Comparison of ENCODE assay signal across 25 mouse cellular contexts in the genomic region with DNA sequence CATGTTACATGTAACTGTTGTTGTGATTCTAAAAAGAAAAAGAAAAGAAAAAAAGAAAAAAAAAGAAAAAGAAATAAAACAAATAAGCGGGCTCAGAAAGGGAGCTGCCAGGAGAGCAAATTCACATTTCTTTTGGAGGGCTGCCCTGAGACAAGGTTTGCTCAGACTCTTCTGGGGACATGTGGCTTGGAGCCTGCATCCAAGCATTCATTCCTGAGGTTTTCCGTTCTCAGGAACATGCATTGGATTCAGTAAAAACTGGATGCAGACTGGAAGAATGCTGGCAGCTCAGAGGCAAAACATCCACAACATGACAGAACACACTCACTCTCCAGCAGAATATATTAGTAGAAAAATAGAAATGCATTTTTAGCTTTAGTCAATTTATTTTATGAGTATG. TPM values are rescaled to one million over a fixed set of nuclear protein-coding genes. Genes with fewer than 3 reads are reported as not detected.
DNase-seq lines count a peak whose midpoint lies in the region; ATAC-seq lines count a peak whose summit lies in the region.
"Had no signal": no experiment of that assay in that cellular context is flagged by ENCODE, and none has a peak within 500 bp of the region (broad histone marks: within the 10 kb centered on the region; RNA-seq: fewer than 3 reads in every experiment).

No protein-coding gene starts in this region.

- H3K4me1 ChIP-seq in embryonic facial prominence, embryonic 14.5 days (ENCODE audit: control insufficient read depth, insufficient read depth, low read length): no peaks in the 10 kb centered on the region
- H3K4me1 ChIP-seq in embryonic facial prominence, embryonic 10.5 days: no peaks in the 10 kb centered on the region
- H3K4me1 ChIP-seq in embryonic facial prominence, embryonic 15.5 days: no peaks in the 10 kb centered on the region
- H3K4me1 ChIP-seq: embryonic facial prominence, embryonic 13.5 days; forebrain, embryonic 10.5 days; forebrain, embryonic 12.5 days had no signal

- no peaks in the 10 kb centered on the region for H3K36me3 ChIP-seq in embryonic facial prominence, embryonic 14.5 days (ENCODE audit: control insufficient read depth, insufficient read depth, low read length)
- H3K36me3 ChIP-seq in embryonic facial prominence, embryonic 10.5 days (replicated peaks): no peaks in the 10 kb centered on the region
- H3K36me3 ChIP-seq in embryonic facial prominence, embryonic 15.5 days: no peaks in the 10 kb centered on the region
- H3K36me3 ChIP-seq: embryonic facial prominence, embryonic 13.5 days; forebrain, embryonic 10.5 days; forebrain, embryonic 12.5 days; G1E had no signal

- no peak overlapping the region for H3K27ac ChIP-seq in embryonic facial prominence, embryonic 14.5 days (replicated peaks; ENCODE audit: low read depth, low read length)
- H3K27ac ChIP-seq in embryonic facial prominence, embryonic 10.5 days (replicated peaks): no peak overlapping the region
- 0 out of 2 replicates have a peak overlapping the region, but pooled peaks have one; percentile 51 for H3K27ac ChIP-seq in embryonic facial prominence, embryonic 15.5 days (replicated peaks)
- H3K27ac ChIP-seq: embryonic facial prominence, embryonic 13.5 days; forebrain, embryonic 10.5 days; forebrain, embryonic 12.5 days had no signal

- WGBS in embryonic facial prominence, embryonic 14.5 days: 55% methylated on average over 2 of the region's 2 CpGs
- WGBS in embryonic facial prominence, embryonic 10.5 days: 82% methylated on average over 2 of the region's 2 CpGs
- 52% methylated on average over 2 of the region's 2 CpGs for WGBS in embryonic facial prominence, embryonic 15.5 days

- DNase-seq in embryonic facial prominence, embryonic 14.5 days (ENCODE audit: low spot score): peak; percentile 78
- DNase-seq in embryonic facial prominence, embryonic 10.5 days (ENCODE audit: low spot score): no peak
- peak; percentile 90 for DNase-seq in fibroblast of lung, adult 2 months (ENCODE audit: low read depth)
- DNase-seq in frontal cortex, adult 2 months (ENCODE audit: extremely low spot score in 1 of 2, low spot score in 1 of 2): no peak
- DNase-seq: adrenal gland, adult 8-10 months; adrenal gland, postnatal 14 days; adrenal gland, postnatal 36 days; B cell, adult 2 months; cerebellum, adult 11-12 months; cerebellum, adult 2 months; cerebellum, adult 9-10 months; cerebellum, postnatal 10 days; cerebellum, postnatal 25 days had no signal

- H3K4me2 ChIP-seq in embryonic facial prominence, embryonic 14.5 days (ENCODE audit: low read depth, low read length): no peak overlapping the region
- no peak overlapping the region for H3K4me2 ChIP-seq in embryonic facial prominence, embryonic 15.5 days (replicated peaks)
- H3K4me2 ChIP-seq: embryonic facial prominence, embryonic 13.5 days; forebrain, embryonic 12.5 days had no signal

- no peaks in the 10 kb centered on the region for H3K9me3 ChIP-seq in embryonic facial prominence, embryonic 14.5 days (ENCODE audit: control insufficient read depth, low read length)
- H3K9me3 ChIP-seq in embryonic facial prominence, embryonic 10.5 days: no peaks in the 10 kb centered on the region; the same call in 1 of the 2 replicates
- no peaks in the 10 kb centered on the region for H3K9me3 ChIP-seq in embryonic facial prominence, embryonic 15.5 days (replicated peaks)
- H3K9me3 ChIP-seq: embryonic facial prominence, embryonic 13.5 days; forebrain, embryonic 12.5 days had no signal

- H3K4me3 ChIP-seq in embryonic facial prominence, embryonic 14.5 days (ENCODE audit: low read depth, low read length): no peak overlapping the region
- H3K4me3 ChIP-seq in embryonic facial prominence, embryonic 10.5 days: no peak overlapping the region
- H3K4me3 ChIP-seq in embryonic facial prominence, embryonic 15.5 days (replicated peaks): no peak overlapping the region
- H3K4me3 ChIP-seq: embryonic facial prominence, embryonic 13.5 days; forebrain, embryonic 10.5 days; forebrain, embryonic 12.5 days had no signal

- no peak overlapping the region for H3K9ac ChIP-seq in embryonic facial prominence, embryonic 14.5 days (ENCODE audit: low read depth, low read length)
- H3K9ac ChIP-seq in embryonic facial prominence, embryonic 15.5 days: no peak overlapping the region
- H3K9ac ChIP-seq: embryonic facial prominence, embryonic 13.5 days; forebrain, embryonic 12.5 days had no signal

- no peaks in the 10 kb centered on the region for H3K27me3 ChIP-seq in embryonic facial prominence, embryonic 14.5 days (replicated peaks; ENCODE audit: control insufficient read depth, insufficient read depth, low read length)
- no peaks in the 10 kb centered on the region for H3K27me3 ChIP-seq in embryonic facial prominence, embryonic 10.5 days (replicated peaks; ENCODE audit: low read depth, poor library complexity, severe bottlenecking)
- no peaks in the 10 kb centered on the region for H3K27me3 ChIP-seq in embryonic facial prominence, embryonic 15.5 days
- H3K27me3 ChIP-seq: CH12.LX; embryonic facial prominence, embryonic 13.5 days; forebrain, embryonic 12.5 days had no signal

- 0 out of 2 replicates have a peak, but pooled peaks have one; percentile 26 for ATAC-seq in embryonic facial prominence, embryonic 14.5 days (ENCODE audit: low read depth)
- ATAC-seq in embryonic facial prominence, embryonic 15.5 days (ENCODE audit: insufficient number of reproducible peaks, low FRiP score, low TSS enrichment, low read depth): 0 out of 2 replicates have a peak, but pooled peaks have one; percentile 15
- ATAC-seq: activated CD4-positive, CD25-positive, alpha-beta regulatory T cell, adult 4 months; CD4-positive, CD25-positive, alpha-beta regulatory T cell, adult 4 months; forebrain, embryonic 14.5 days; forebrain, embryonic 16.5 days; Patski had no signal

RNA-seq across cellular contexts. Expression of a gene that starts 14.8 kb away (rescaled TPM):
- 1.0 and 4.1 TPM in 2 replicates for polyA plus RNA-seq in embryonic facial prominence, embryonic 14.5 days (2014; fragmentation: Nextera tagmentation; extraction: Ambion mirVana)
- polyA plus RNA-seq in embryonic facial prominence, embryonic 10.5 days (2016; fragmentation: Nextera tagmentation; extraction: Ambion mirVana): 0.60 and 1.8 TPM in 2 replicates
- polyA plus RNA-seq in embryonic facial prominence, embryonic 15.5 days (2015; fragmentation: Nextera tagmentation; extraction: Ambion mirVana): 3.2 and 4.3 TPM in 2 replicates
- 0.08 TPM in 1 of 2 replicates, not detected in the other for polyA plus RNA-seq in frontal cortex, adult 2 months (2012; rRNA removed)
- polyA plus RNA-seq: activated CD4-positive, CD25-positive, alpha-beta regulatory T cell, adult 4 months; CD4-positive, CD25-positive, alpha-beta regulatory T cell, adult 4 months; cortical plate, adult 2 months; forebrain, embryonic 14.5 days; forebrain, embryonic 16.5 days; G1E had no signal

RNA-seq across cellular contexts. Expression of a gene that starts 35.2 kb away (rescaled TPM):
- polyA plus RNA-seq in embryonic facial prominence, embryonic 14.5 days (2014; fragmentation: Nextera tagmentation; extraction: Ambion mirVana): not detected in 2 replicates
- 0.16 TPM in 1 of 2 replicates, not detected in the other for polyA plus RNA-seq in embryonic facial prominence, embryonic 10.5 days (2016; fragmentation: Nextera tagmentation; extraction: Ambion mirVana)
- not detected in 2 replicates for polyA plus RNA-seq in embryonic facial prominence, embryonic 15.5 days (2015; fragmentation: Nextera tagmentation; extraction: Ambion mirVana)
- polyA plus RNA-seq in frontal cortex, adult 2 months (2012; rRNA removed): not detected in 2 replicates
- polyA plus RNA-seq: activated CD4-positive, CD25-positive, alpha-beta regulatory T cell, adult 4 months; CD4-positive, CD25-positive, alpha-beta regulatory T cell, adult 4 months; cerebellum, adult 2 months; cortical plate, adult 2 months; embryonic facial prominence, embryonic 13.5 days; forebrain, embryonic 10.5 days; forebrain, embryonic 12.5 days; forebrain, embryonic 14.5 days; forebrain, embryonic 16.5 days; G1E; Patski had no signal

RNA-seq across cellular contexts. Expression of a gene that starts 50.4 kb away (rescaled TPM):
- polyA plus RNA-seq in embryonic facial prominence, embryonic 14.5 days (2014; fragmentation: Nextera tagmentation; extraction: Ambion mirVana): 5.7 and 7.8 TPM in 2 replicates
- 9.1 and 12.4 TPM in 2 replicates for polyA plus RNA-seq in embryonic facial prominence, embryonic 10.5 days (2016; fragmentation: Nextera tagmentation; extraction: Ambion mirVana)
- 3.3 and 4.2 TPM in 2 replicates for polyA plus RNA-seq in embryonic facial prominence, embryonic 15.5 days (2015; fragmentation: Nextera tagmentation; extraction: Ambion mirVana)
- polyA plus RNA-seq in frontal cortex, adult 2 months (2012; rRNA removed): 4.2 and 5.1 TPM in 2 replicates
- polyA plus RNA-seq: CD4-positive, CD25-positive, alpha-beta regulatory T cell, adult 4 months had no signal

Comparison
In these comparisons a context has a peak if more than half of its experiments do, and no peak if none do; other contexts are left out.
1. DNase-seq: peak in embryonic facial prominence, embryonic 14.5 days (single experiment) and fibroblast of lung, adult 2 months (single experiment); none in embryonic facial prominence, embryonic 10.5 days (single experiment) and frontal cortex, adult 2 months (0 of 2).